Mouse (Mus musculus) cortical plate, adult 2 months (tissue): Measurements from ENCODE around the gene Nckap1.

Experiments
- CTCF ChIP-seq: fragments of 200-500 bp; IDR thresholded peaks from 2 replicates; pipeline ENCODE4 v1.5.1; 2011; ENCODE audit warnings: mild to moderate bottlenecking, control low read depth, low read length; ENCODE audit not compliant: insufficient read depth; ENCODE audit errors: extremely low read depth
- POLR2A ChIP-seq: fragments of 200-500 bp; IDR thresholded peaks from 2 replicates; pipeline ENCODE4 v1.6.1; 2011; ENCODE audit warnings: mild to moderate bottlenecking, low read length, control low read depth; ENCODE audit not compliant: insufficient read depth; ENCODE audit errors: extremely low read depth

GRCm38 (mm10) chr2:80580311-80580961 is 744 bp downstream of the Nckap1 start:
- TF ChIP-seq CTCF (no peak), POLR2A (no peak)
